Mouse (Mus musculus) midbrain, embryonic 11.5 days (tissue): ENCODE data around the gene Uhrf1bp1. TPM values are rescaled to one million over a fixed set of nuclear protein-coding genes. Genes with fewer than 3 reads are reported as not detected.

Source experiments
- ATAC-seq: fragments of 200-750 bp; cut with Nextera tagmentation; 2 replicates; pipeline ENCODE4 v1.8.0; 2017; ENCODE audit warnings: moderate TSS enrichment, moderate library complexity; ENCODE audit not compliant: low FRiP score
- DNase-seq: peaks from one replicate; pipeline ENCODE4 v3.0.0; 2015; ENCODE audit warnings: low spot score; ENCODE audit errors: missing footprints
- H3K27ac ChIP-seq: fragments of 300-500 bp; sonication (generic); 2 replicates; pipeline ENCODE4 v1.5.1; 2014; ENCODE audit warnings: low read depth, low read length
- H3K27me3 ChIP-seq: fragments of 300-500 bp; sonication (generic); 2 replicates; pipeline ENCODE4 v1.6.1; 2014; ENCODE audit warnings: mild to moderate bottlenecking, low read length, moderate library complexity, mixed read lengths; ENCODE audit not compliant: control insufficient read depth, insufficient read depth
- H3K36me3 ChIP-seq: fragments of 300-500 bp; sonication (generic); 2 replicates; pipeline ENCODE4 v1.6.1; 2014; ENCODE audit warnings: mild to moderate bottlenecking, low read length, moderate library complexity, mixed read lengths; ENCODE audit not compliant: control insufficient read depth, insufficient read depth
- H3K4me1 ChIP-seq: fragments of 300-500 bp; sonication (generic); 2 replicates; pipeline ENCODE4 v1.6.1; 2014; ENCODE audit warnings: low read length; ENCODE audit not compliant: control insufficient read depth, insufficient read depth
- H3K4me2 ChIP-seq: fragments of 300-500 bp; sonication (generic); 2 replicates; pipeline ENCODE4 v1.6.1; 2014; ENCODE audit warnings: mild to moderate bottlenecking, moderate library complexity
- H3K4me3 ChIP-seq: fragments of 300-500 bp; sonication (generic); 2 replicates; pipeline ENCODE4 v1.5.1; 2014; ENCODE audit warnings: low read depth, low read length
- H3K9ac ChIP-seq: fragments of 300-500 bp; sonication (generic); 2 replicates; pipeline ENCODE4 v1.6.1; 2014; ENCODE audit warnings: low read length
- H3K9me3 ChIP-seq: fragments of 300-500 bp; sonication (generic); 2 replicates; pipeline ENCODE4 v1.6.1; 2016; ENCODE audit warnings: low read length; ENCODE audit not compliant: control insufficient read depth
- WGBS: fragments of 180-500 bp; shearing (Covaris S2); extraction: QIAGEN DNeasy Blood & Tissue Kit; methylation state at CpG from one replicate; pipeline ENCODE4 v1.1.7; 2014; 5-methylcytosine and 5-hydroxymethylcytosine counted together
- polyA plus RNA-seq: library from polyadenylated mRNA; unstranded; fragments of >200 nt; fragmentation: Nextera tagmentation; extraction: Ambion mirVana; gene quantifications from 2 replicates; pipeline ENCODE4 v1.2.1, GENCODE M21; 2014

Gene Uhrf1bp1
- 4.9 TPM in 2 replicates for polyA plus RNA-seq

GRCm38 (mm10) chr17:27856265-27856797 is at the start of gene Uhrf1bp1:
TSS of gene Uhrf1bp1 (plus strand) at chr17:27856441.
- ATAC-seq (peak; percentile 83), DNase-seq (peak; percentile 99)
- Histone ChIP-seq H3K4me2 (peak within 1 kb of the TSS; percentile 83), H3K27ac (peak within 1 kb of the TSS; percentile 53), H3K9me3 (no peaks in the 10 kb centered on the region), H3K36me3 (peaks cover 7% of the 10 kb centered on the region; the same call in 1 of the 2 replicates), H3K4me3 (peak within 1 kb of the TSS; percentile 88), H3K27me3 (no peaks in the 10 kb centered on the region), H3K9ac (peak within 1 kb of the TSS; percentile 90), H3K4me1 (peaks cover 17% of the 10 kb centered on the region)
- 1% methylated on average over 45 of the region's 54 CpGs for WGBS

DNA sequence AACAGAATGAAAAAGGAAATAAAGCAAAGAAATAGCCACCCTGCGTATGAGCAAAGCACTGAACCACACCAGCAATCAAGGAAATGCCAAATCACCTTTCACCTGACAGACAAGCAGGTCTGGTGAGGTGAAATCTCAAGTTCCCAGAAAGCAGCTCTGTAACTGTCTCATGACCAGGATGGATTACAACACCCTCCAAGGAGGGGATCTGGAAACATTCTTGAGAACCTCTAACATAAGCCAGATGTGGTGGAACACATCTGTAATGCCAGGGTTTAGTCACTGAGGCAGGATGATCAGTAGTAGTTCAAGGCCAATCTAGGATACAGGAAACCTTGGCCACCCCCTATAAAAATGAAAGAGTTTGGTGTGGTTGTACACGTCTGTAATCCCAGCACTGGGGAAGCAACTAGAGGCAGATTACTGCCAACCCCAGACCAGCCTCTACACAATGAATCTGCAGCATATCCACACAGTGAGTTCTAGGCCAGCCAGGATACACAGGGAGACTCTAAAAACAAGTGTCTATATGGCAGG is 48.6 kb upstream of the Uhrf1bp1 start:
- Histone ChIP-seq H3K27ac (no peak overlapping the region), H3K4me3 (no peak overlapping the region), H3K4me2 (no peak overlapping the region), H3K9ac (no peak overlapping the region), H3K36me3 (no peaks in the 10 kb centered on the region), H3K27me3 (no peaks in the 10 kb centered on the region), H3K9me3 (no peaks in the 10 kb centered on the region), H3K4me1 (no peaks in the 10 kb centered on the region)
- no peak for ATAC-seq
- no peak for DNase-seq
- 81% methylated on average over 2 of the region's 2 CpGs for WGBS

DNA sequence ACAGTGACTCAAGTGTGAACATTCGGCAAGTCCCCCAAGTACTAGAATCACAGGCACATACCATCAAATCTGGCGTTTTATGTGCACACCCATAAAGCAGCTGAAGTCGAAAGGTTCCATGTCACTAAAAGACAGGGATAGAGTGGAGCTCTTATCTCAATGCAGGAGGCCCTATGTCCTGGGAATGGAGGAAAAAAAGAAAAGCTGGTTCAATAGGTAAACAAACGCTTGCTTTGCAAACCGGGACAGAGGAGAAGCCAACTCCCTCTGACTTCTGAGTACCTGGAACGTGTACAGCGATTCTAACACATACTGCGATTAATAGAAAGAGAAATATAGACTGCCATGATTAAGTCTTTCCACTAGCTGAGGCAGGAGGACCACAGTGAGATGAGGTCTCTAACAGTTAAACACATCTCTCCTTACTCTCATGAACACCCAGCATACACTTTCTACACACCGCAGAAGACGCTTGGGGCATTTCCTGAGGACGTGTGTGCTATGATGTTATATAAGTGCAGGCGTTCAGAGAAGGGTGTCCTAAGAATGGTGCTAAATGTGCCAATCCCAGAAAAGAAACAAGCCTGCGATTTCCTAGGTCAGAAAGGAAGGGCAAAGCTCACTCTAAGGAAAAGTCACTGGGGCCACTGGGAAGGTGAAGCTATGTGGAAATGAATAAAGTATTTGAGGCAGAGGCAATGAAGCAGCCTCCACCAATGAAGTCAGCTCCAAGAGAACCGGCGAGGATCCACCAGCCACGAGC is 45.5 kb upstream of the Uhrf1bp1 start:
- Histone ChIP-seq H3K27me3 (no peaks in the 10 kb centered on the region), H3K9ac (no peak overlapping the region), H3K4me1 (no peaks in the 10 kb centered on the region), H3K4me2 (no peak overlapping the region), H3K4me3 (no peak overlapping the region), H3K9me3 (no peaks in the 10 kb centered on the region), H3K36me3 (no peaks in the 10 kb centered on the region), H3K27ac (no peak overlapping the region)
- peak; percentile 41 for DNase-seq
- WGBS = 90% methylated on average over 16 of the region's 16 CpGs
- no peak for ATAC-seq

DNA sequence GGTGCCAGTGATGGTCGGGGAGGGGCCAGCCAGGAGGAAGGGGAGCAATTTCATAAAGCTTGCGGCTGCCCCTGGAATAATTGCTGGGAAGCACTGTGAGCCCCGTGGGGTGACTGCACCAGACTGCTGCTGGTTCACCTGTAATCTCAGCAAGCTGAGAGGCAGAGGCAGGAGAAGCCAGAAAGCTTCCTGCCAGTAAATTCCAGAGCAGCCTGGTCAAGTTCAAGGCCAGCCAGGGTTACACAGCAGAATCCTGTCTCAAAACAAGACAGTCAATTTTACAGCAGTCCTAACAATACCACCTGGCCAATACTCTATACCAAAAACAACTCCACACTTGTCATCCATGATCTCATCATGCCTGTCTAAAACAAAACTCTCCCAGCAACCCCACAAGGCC is 44.3 kb upstream of the Uhrf1bp1 start:
- Histone ChIP-seq H3K4me1 (no peaks in the 10 kb centered on the region), H3K36me3 (no peaks in the 10 kb centered on the region), H3K4me3 (no peak overlapping the region), H3K9ac (no peak overlapping the region), H3K4me2 (no peak overlapping the region), H3K27me3 (no peaks in the 10 kb centered on the region), H3K27ac (no peak overlapping the region), H3K9me3 (no peaks in the 10 kb centered on the region)
- DNase-seq (peak; percentile 8), ATAC-seq (no peak)
- WGBS = 89% methylated on average over 3 of the region's 3 CpGs

- H3K9me3 ChIP-seq = no peaks in the 10 kb centered on the region
- H3K4me3 ChIP-seq = no peak overlapping the region
- no peak for ATAC-seq
Measured at GRCm38 (mm10) chr17:27814606-27815005, 41.6 kb upstream of the Uhrf1bp1 start.

DNA sequence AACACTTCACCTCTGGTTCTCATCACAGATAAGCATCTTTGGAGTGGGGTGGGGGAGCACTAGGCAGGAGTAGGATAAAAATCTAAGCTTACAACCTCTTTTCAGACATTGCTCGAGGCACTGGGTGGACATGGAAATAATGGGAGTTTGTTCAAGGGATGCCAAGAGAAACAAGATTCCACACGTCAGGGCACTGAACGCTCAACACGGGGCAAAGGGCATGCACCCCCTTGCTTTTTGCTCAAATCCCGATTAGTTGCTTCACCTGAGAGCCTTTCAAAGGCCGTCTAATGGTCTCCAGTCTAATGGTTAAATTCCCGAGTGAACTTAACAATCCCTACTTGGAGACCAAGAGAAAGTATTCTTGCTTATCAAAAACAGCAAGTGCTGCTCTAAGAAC is 37.2 kb upstream of the Uhrf1bp1 start:
- no peaks in the 10 kb centered on the region for H3K9me3 ChIP-seq
- peaks cover 20% of the 10 kb centered on the region for H3K4me1 ChIP-seq
- H3K9ac ChIP-seq = peak overlapping the region; percentile 93
- H3K4me3 ChIP-seq = peak overlapping the region; percentile 96
- ATAC-seq (no peak), DNase-seq (no peak)
- no peaks in the 10 kb centered on the region for H3K36me3 ChIP-seq
- H3K27ac ChIP-seq = no peak overlapping the region
- H3K27me3 ChIP-seq = no peaks in the 10 kb centered on the region
- peak overlapping the region; percentile 96 for H3K4me2 ChIP-seq
- 26% methylated on average over 7 of the region's 7 CpGs for WGBS

More at GRCm38 (mm10) chr17:27814606-27815005, 41.6 kb upstream of the Uhrf1bp1 start:
- H3K27me3 ChIP-seq = no peaks in the 10 kb centered on the region
- peak; percentile 70 for DNase-seq
- no peak overlapping the region for H3K9ac ChIP-seq
- no peak overlapping the region for H3K27ac ChIP-seq
- H3K36me3 ChIP-seq = no peaks in the 10 kb centered on the region
- H3K4me2 ChIP-seq = no peak overlapping the region
- H3K4me1 ChIP-seq = peaks cover 15% of the 10 kb centered on the region

DNA sequence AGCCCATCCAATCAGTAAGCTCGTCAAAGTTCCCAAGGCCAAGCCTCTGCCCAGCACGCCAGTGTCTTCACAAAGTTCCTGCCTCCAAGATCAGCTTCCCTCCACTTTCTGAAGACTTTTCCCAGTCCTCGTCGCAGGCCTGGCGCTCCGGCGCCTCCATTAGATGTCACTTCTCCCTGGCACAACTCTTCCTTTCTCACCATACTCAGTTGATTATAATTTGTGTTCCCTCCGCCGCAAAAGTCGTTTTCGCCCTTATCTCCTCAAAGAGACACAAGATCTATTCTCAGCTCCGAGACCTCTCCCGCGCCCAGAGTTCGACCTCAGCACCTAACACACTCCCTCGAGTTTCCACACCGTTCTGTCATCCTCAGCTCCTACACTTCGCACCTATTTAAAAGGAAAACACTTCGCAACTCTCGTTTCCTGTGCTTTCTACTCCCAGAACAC is 36.7 kb upstream of the Uhrf1bp1 start:
- ATAC-seq (no peak), DNase-seq (peak; percentile 93)

DNA sequence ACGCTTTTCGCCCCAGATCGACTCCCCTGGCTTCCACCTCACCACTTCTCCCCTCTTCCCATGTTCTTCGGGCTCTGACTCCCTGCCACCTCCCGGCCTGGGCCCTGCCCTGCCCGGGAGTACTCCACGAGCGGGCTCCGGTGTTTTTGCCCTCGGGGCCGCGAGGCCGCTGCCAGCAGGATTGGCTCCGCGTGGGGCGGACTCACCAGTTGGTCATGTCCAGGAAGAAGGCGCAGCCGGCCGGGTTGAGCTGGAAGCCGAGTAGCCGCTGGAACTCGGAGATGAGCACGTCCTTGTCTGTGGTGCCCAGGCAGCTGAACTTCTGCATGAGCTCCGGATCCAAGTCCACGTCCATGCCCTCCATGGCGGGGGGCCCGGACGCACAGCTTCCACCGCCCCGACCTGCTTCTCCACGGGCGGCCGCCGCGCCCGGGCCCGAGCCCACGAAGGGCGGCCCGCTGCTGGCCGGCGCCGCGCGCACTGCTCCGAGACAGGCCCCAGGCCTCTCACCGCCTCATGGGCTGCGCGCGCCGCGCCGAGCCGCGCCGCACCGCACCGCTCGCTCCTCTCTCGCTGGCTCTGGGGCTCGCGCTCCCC is 36.2 kb upstream of the Uhrf1bp1 start:
- 1% methylated on average over 36 of the region's 62 CpGs for WGBS
- no peaks in the 10 kb centered on the region for H3K9me3 ChIP-seq
- DNase-seq (no peak), ATAC-seq (peak; percentile 92)
- peaks cover 20% of the 10 kb centered on the region for H3K4me1 ChIP-seq
- peak overlapping the region; percentile 54 for H3K27ac ChIP-seq
- no peaks in the 10 kb centered on the region for H3K27me3 ChIP-seq
- peak overlapping the region; percentile 96 for H3K4me3 ChIP-seq
- H3K4me2 ChIP-seq = peak overlapping the region; percentile 96
- peak overlapping the region; percentile 93 for H3K9ac ChIP-seq
- no peaks in the 10 kb centered on the region for H3K36me3 ChIP-seq

More for the DNA sequence above, 36.7 kb upstream of the Uhrf1bp1 start:
- Histone ChIP-seq H3K27me3 (no peaks in the 10 kb centered on the region), H3K27ac (peak overlapping the region; percentile 54), H3K36me3 (no peaks in the 10 kb centered on the region), H3K9ac (peak overlapping the region; percentile 93), H3K9me3 (no peaks in the 10 kb centered on the region), H3K4me1 (peaks cover 20% of the 10 kb centered on the region), H3K4me2 (peak overlapping the region; percentile 96), H3K4me3 (peak overlapping the region; percentile 96)
- 2% methylated on average over 20 of the region's 20 CpGs for WGBS
